Mouse (Mus musculus) 3134 (cell line): Measurements from ENCODE around the gene Sgip1.

Source experiments
- DNase-seq: peaks from one replicate; pipeline ENCODE4 v3.0.0-alpha.2; 2011; ENCODE audit warnings: low spot score; ENCODE audit not compliant: insufficient read length; ENCODE audit errors: extremely low read depth

The Sgip1 gene

DNA sequence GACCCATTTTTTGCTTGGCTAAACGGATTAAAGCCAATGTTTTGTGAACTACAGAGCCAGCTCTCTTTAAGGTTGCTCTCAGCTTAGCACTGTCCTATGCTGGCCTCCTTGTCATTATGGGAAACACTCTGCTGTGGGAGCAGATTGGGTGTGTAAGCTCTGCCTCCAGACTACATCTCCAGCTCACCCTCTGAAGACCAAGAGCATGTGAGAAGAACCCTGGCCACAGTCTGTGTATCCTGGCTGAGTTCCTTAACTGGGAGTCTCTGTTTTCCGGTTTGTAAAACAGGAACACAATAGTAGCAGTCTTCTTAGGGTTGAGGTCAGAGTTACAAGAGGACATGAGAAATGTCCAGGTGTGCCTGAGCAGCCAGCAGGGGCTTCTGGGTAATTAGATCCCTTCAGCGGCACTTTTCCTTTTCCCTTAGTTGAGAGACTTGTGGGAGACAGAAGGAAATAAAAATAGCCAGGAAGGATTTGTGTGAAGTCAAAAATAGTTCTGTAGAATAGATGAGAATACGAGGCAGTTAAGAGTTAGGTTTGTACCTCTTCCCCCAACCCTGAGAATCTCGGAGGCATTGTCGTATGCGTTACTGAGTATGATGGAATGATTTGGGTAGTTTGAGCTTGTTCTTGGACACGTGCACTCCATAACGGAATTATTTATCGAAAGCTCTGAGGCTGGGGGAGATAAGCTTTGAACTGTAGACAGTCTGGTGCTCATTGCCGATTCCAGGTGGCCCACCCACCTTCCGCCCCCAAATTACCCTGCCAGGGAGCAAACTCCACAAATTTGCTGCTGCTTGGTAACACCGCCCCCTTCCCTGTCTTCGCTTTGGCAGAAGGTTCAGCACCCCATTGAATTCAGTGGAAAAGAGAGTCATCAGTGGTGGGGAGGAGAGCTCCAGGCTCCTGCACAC lies 146.9 kb downstream of the Sgip1 start:
- no peak for DNase-seq

DNA sequence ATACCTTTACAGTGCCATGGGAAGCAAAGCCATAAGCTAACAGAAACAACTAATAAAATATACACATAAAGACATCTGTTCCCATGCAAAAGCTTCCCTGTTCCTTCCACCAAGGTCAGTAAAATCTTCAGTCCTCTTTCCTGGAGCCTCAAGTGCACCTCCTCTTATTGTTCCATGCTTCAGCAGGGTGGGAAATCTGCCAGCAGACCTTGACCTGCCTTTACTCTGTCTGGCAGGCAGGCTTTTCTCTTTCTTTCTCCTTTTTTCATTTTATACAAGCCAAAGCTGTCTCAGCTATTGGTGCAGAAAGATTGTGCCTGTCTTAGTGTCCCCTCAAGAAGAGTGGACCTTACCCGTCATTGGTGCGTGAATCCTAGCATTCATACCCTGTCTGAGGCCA lies 154.8 kb downstream of the Sgip1 start:
- DNase-seq: no peak

DNA sequence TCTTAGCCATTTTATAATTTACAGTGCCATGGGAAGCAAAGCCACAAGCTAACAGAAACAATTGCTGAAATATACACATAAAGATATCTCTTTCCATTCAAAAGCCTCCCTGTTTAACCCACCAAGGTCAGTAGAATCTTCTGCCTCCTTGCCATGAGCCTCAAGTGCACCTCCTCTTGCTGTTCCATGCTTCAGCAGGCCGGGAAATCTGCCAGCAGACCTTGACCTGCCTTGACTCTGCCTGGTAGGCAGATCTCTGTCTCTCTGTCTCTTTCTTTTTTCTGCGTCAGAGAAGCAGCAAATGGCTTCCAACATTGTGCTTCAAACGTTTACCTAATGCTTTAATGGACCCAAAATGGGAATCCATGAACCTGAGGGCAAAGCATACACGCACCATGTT lies 157.9 kb downstream of the Sgip1 start:
- DNase-seq: no peak

DNA sequence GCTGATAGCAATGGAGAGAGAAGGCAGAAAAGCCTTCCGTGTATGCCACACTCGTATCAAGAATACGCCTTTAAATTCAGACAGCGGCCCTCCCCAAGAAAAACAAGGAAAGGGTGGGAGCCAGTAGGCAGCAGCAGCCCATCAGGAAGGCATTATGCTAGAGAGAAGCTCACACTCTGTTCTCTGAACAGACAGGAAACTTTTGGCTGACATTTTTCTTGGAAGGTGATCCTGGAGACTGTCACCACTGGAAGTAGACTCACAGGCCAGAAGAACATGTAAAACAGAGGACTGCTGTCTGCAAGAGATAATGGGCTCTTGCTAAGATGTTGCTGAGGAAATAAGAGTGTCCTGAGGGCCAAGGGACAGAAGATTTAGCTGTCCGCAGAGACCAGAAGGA lies 158.6 kb downstream of the Sgip1 start:
- DNase-seq: no peak

DNA sequence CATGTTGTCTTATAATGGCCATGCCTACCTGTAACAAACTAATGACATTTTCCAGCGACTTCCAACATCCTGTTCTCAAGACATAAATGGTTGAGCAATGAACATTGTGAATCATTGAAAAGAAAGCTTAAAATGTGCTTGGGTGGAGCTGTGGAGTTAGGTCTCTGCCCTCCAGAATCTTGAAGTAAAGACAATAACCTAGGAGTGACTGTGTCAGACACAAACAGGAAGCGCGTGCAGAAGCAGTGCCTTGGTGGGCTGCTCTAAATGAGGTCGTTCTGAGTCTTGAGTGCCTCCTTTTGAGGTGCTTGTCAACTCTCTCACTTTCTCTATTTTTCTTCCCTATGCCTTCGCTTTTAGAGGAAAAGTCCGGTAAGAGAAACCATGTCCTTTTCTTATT lies 159.1 kb downstream of the Sgip1 start:
- no peak for DNase-seq

DNA sequence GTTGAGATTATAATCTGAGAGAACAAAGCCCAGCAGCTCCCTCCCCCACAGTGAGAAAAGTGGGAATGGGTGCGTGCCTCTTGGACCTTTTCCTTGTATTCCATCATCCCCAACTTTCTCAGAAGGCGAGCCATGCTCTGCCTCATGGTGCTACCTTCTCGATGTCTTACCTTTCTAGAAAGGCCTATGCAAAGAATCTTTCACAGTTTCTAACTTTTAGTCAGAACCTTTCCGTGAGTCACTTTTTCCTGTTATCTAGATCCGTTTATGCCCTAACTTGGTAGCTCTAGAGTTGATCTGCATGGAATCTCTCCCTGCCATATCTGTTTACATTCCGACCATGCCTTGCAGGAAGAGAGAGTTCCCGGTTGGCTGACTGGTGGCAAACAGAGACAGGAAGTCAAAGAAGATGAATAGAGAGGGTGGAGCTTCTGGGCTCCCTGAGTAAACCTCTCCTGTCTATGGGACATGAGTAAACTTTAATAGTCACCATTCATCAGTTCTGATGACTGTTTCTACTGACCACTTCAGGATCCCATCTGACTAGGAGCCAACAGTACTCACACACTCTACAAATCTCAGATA lies 166.8 kb downstream of the Sgip1 start:
- no peak for DNase-seq

DNA sequence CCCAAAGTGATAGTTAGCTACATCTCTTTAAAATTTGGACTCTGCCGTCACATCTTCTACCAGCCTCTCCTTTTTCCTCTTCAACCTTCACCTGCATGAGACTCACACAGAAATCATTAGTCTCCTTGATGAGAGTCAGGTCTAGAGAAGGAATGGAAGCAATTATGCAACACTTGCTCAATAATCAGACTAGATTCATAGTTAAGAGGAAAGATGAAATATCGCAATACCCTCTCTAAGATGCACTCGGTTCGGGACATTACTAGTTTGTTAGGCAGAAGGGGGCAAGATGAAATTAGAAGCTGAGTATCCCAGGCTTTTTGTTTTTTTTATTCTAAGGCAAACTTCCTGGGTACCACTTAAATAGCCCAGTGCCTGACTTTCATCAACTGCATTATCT lies 169.1 kb downstream of the Sgip1 start:
- DNase-seq: no peak

DNA sequence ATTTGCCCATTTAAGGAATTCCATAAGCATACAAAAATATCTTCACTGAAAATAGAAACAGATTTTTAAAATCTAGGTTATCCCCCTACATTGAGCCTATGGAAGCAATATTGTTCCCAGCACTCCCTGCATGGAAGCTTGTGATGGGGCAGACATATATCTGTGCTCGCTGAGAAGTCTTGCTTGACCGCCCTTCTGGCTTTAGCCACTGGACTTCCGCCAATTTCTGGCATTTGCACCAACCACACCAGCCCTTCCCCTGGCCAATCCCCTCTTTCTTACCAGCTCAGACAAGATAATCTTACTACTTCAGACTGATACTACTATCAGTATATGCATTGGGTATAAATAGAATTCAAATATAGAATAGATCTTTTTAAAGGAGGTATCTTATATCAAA lies 172.1 kb downstream of the Sgip1 start:
- DNase-seq: no peak

DNA sequence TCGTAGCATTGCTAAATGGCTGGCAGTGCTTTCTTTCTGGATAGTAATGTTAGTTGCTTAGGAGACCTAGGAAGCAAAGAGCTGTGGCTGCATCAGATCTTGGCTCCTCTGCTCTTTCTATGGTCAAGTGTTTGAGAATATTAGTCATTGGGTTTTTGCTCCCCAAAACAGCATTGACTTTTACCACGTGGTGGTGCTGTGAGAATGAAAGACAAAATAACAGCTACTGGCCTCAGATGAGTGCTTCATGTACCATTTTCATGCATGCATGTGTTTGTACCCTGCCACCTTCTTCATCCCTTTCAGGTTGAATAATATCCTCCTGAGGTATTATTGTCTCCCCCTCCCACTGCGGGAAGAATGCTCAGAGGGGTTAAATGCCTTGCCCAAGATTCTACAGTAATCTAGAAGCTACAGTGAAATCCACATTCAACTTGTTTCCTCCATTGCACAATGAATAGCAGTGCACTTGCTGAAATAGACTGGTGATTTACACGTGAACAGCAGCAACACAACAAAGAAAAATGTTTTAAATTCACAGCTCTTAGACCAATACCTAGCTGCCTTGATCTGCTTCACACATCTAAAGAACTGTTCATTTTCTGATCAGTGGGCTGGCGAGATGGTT lies 172.7 kb downstream of the Sgip1 start:
- no peak for DNase-seq

DNA sequence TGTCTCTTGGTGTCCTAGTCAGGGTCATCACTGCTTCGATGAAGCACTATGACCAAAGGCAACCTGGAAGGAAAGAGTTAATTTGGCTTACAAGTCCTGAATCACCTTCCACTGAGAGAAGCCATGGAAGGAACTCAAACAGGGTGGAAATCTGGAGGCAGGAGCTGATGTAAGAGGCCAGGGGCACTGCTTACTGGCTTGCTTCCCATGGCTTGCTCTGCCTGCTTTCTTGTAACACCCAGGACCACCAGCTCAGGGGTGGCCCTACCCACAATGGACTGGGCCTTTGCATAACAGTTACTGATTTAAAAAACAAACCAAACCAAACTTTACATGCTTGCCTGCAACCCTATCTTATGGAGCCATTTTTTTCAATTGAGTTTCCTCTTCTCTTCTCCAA lies 177.1 kb downstream of the Sgip1 start:
- DNase-seq: no peak

DNA sequence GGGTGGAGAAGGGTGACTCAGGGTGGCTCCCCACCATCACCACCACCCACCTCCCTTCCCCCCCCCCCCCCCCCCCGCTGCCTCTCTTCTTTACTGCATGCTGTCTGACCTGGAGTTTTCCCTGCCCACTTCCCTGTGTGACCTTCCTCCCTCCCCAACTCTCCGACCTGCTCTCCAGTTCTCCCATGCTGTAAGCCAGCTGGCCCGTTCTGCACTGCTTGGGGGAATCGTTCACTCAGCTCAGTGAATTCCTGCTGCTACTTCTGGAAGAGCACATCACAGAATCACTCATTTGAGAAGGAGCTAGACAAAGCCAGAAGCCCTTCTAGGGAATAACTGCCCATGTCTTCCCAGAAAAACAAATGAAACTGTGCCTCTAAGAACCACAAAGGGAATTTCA lies 188.4 kb downstream of the Sgip1 start:
- DNase-seq: no peak

DNA sequence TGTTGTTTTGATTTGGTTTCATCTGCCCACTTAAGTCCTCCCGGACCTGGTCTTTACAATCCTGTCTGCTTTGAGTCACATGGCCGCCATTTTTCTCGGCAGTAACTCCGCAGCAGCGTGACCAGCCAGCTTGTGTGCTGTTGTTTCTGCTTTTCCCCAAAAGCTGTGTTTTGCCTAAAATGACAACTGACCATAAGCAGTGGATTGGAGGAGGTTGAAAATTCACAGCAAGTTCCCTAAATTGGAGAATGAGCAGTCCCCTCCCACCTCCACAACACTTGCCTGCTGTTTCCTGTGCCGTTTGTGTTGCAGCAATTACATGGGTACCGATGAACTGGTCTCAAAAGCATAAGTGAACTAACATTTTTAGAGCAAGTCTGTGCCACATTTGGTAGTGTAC lies 189.6 kb downstream of the Sgip1 start:
- DNase-seq: no peak

DNA sequence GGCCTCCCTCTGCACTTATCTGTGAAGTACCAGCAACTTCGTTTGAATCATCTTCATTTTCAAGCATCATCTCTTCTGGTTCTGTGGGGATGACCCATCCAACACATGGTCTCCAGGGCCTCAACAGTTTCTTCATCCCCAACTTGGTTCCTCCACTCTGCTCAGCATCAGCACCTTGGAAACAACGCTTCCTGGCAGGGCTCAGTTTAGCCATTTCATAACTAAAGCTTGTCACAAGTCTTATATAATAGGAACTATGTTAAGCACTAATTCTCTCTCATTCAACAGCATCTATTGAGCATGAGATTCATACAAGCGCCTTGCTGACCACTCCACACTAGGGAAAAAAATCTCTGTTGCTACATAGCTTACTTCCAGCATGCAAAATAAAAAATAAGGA lies 199.2 kb downstream of the Sgip1 start:
- no peak for DNase-seq

DNA sequence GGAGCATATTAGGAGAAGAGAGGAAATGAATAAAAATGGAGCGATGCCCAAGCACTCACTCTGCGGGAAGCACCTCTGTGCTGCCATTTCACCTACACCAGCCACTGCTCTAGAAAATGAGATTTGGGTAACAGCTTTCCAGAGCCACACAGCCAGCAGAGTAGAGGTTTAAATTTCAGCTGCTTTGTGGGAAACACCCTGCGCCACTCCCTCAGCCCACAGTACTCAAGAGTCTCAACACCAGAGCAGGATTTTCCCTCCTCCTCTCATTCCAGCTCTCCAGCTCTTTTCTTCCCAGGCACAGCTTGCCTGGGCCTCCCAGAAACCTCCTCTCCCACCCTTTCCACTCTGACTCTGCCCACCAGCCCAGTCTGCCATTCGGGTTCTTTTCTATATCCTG lies 199.6 kb downstream of the Sgip1 start:
- DNase-seq: no peak

DNA sequence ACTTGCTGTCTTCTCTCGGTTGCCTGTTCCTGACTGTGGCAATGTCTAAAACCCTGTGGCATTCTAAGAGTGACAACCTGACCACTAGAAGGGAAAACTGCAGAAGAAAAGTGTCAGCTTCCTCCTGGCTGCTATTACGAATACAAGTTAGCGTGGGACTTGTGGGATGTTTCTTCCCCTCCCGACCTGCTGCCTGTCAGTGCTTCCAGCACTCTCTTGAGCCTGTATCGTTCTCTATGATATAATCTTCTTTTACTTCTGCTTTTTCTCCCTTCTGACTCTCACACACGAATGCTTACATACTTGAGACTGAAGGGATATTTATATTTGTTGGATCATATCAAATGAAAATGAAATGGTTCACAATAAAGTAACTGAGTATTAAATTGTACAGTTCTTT lies 203.2 kb downstream of the Sgip1 start:
- DNase-seq: no peak

DNA sequence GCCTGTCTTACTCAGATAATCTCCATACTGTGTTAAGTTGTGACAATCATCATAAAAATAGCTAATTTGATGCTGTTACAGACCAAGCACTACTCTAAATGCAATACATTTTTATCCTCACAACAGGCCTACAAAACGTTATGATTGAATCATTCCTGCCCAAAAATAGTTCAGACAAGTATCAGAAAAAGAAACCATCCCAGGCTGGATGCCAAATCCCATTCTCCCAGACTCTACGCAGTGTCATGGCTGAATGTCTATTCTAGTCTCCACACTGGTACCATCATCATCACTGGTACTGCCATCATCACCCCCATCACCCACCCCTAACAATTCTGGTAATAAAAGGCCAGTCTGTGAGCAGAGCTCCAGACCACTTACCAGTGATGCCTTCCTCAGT lies 211.4 kb downstream of the Sgip1 start:
- DNase-seq: no peak

DNA sequence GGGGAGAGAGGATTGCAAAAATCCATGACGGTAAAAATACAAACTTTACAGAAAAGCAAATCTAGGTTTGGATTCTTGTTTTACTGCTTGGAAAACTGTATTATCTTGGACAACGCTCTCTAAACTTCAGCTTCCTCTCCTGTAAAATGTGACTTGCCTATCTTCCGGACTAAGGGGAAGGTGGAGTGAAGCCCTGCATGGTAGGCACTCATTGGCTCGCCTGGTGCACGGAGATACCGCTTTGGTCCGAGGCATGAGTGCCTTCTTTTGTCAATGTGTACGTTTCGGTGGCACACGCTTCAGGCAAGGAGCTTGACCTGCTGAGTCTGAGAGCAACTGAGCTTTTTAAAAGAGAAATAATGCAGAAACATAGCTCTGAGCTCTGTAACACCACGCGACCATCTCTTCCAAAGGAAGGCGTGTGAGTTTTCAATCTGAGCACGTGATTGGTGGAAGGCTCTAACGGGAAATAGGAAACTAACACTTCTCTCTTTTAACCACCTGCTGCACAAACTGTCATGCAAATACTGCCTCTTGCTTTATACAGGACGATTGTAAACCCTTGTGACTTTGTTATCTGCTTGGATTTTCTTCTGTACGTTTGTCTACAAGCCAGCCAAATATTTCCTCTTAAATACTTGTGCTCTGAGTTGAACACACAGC lies 214.3 kb downstream of the Sgip1 start:
- DNase-seq: no peak

DNA sequence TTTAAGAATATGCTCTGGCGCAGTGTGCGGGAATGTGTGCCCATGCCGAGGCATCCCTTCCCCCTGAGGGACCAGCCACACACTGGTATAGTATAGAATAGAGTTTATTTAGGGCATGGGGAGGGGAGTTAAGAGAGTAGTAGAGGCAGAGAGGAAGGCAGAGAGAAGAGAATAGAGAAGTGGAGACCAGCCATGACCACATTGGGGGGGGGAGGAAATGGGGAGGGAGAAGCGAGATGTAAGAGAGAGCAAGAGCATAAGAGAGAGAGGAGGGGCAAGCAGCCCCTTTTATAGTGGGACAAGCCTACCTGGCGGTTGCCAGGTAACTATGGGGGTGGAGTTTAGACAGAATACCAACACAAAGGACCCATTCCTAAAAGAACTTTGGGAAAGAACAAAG lies 218.3 kb downstream of the Sgip1 start:
- DNase-seq: no peak

DNA sequence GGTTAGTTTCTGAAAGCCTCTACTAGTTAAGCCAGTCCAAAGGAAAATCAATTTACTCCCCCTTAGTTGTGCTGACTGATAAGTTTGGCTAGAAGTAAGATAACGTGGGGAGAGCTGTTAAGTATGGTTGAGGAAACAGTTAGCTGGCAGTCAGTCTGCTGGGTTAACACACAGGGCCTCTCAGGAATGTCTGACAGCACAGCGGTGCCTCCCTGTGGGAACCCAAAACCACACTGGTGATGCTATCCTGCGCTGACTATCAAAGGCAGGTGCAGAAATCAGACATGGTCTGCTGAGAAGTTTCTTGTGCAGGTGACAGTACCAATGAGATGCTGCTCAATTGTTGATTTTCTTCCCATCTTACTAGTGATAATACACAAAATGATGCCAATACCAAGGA lies 223.1 kb downstream of the Sgip1 start:
- no peak for DNase-seq

DNA sequence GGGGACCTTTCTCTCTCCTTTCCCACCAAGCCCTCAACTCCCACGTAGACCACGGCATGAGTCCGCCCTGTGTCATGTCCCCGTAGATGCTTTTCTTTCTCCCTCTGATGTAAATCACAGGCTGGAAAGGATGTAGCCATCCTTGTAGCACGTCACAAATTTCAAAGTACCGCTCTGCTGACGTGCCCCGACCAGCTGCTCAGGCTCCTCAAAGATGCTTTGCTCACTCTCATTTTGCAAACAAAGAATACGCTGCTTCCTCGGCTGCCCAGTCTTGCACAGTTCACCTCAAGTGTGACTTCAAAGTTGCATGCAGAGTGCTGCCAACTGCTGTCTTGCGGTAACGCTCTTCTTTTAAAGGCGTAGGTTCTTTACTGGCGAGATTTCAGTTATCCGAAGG lies 226.7 kb downstream of the Sgip1 start:
- DNase-seq: no peak

DNA sequence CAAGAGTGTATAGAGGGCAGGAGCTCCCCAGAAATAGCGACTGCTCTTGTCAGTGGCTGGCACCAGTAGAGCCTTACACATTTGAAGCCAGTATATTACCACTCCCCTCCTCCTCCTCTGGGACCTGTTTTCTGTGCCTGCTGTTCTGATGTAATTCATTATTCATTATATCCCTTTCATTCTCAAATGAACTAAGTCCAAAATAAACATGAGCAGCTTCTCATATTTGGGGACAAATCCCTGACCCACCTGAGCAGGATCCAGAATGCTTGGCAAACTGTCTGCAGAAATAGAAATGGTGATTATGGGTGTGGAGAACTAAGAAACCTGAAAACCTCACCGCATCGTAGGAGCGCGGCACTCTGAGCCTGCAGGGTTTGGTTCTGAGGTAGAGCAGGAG lies 228.5 kb downstream of the Sgip1 start:
- DNase-seq: no peak

DNA sequence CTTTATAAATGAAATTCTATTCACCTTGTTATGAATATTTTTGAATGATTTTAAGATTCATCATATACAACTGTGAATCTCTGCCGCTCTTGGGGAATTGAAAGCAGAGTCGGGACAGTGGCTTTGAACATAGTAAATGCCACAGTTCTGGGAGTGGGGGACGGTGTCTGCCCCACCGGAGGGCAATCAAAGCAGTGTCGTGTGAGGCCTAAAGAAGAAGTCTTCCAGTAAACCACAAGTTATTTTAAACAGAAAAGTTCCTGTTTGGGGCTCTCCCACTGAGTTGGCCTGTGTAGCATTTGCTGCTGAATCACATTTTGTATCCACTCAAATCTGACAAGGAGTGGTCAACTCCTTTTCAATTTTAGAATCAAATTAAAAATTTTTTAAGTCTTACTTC lies 230.1 kb downstream of the Sgip1 start:
- no peak for DNase-seq
